Mouse (Mus musculus) frontal cortex, postnatal 36 days (tissue): ENCODE measurements around the gene Foxd4.
"Not testable (repeated sequence)": the region's sequence is repeated elsewhere in the genome, so short reads cannot be mapped to it uniquely, and the experiment has no call there.

Experiments
- DNase-seq, 2 experiments: peaks; one replicate each; pipeline ENCODE4 v3.0.0; 2022; ENCODE audit warnings: low spot score in 2 of 2

The Foxd4 gene

DNA sequence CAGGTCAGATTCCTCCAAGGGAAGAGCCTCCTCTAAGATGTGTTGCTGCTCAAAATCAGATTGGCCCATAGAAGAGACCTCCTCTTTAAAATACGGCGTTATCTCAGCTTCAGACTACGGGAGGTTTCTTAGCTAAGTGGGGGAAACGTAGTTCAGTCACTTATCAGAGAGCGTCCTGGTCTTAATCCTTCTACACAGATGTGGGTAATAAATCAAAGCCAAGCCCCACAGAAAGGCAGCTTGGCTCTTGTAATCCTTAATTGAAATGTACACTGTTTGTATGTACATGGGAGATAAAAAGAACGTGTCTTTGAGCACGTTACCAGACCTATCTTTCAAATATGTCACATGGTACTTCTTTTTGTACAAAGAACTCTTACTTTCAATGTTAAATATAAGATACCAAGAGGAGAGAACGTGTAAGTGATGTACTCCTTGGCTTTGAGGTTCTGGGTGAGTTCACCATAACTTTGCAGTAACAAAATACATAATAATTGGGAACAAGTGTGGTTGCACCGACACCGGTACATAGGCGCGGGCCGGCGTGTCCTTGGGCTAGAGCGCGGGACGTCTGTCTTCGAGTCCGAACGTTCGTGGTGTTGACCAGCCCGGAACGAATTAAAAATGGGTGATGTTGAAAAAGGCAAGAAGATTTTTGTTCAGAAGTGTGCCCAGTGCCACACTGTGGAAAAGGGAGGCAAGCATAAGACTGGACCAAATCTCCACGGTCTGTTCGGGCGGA lies 25.7 kb downstream of the Foxd4 start, which contains the start of gene Gm10053:
Gene Gm10053, plus strand, starts transcription at position 558 of the 742 bp plus-strand sequence.
- not testable (repeated sequence) for DNase-seq

GRCm38 (mm10) chr19:24873873-24874272 lies 27.1 kb downstream of the Foxd4 start:
- no peak for DNase-seq

DNA sequence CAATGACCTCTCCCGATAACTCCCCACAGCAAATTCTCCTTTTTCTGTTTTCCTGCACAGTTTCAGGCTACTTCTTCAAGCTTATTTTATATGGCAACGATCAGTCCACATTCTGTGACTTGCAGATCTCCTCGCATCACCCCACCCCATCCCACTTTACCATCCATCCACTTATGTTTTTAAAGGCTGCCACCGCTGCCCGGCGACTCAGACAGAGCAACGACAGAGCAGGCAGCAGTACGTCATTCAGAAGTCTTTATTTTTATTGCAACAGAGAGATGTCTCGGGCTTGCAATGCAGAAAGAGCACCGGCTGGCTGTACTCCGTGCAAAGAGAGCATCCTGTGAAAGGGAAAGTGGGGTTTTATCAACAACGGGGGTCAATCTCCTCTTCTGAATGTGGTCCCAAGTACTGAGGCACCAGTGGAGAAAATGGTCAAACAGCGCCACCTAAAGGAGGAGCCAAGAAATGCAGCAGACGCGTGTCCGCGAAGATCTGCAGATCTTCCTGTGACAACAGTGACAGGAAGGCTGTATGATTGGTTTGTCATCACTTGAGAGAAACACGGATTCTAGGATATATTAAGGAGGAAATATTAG lies 29.9 kb downstream of the Foxd4 start:
- peak; percentile 82 for DNase-seq

GRCm38 (mm10) chr19:24865436-24865835 lies 35.6 kb downstream of the Foxd4 start:
- DNase-seq, result no peak

DNA sequence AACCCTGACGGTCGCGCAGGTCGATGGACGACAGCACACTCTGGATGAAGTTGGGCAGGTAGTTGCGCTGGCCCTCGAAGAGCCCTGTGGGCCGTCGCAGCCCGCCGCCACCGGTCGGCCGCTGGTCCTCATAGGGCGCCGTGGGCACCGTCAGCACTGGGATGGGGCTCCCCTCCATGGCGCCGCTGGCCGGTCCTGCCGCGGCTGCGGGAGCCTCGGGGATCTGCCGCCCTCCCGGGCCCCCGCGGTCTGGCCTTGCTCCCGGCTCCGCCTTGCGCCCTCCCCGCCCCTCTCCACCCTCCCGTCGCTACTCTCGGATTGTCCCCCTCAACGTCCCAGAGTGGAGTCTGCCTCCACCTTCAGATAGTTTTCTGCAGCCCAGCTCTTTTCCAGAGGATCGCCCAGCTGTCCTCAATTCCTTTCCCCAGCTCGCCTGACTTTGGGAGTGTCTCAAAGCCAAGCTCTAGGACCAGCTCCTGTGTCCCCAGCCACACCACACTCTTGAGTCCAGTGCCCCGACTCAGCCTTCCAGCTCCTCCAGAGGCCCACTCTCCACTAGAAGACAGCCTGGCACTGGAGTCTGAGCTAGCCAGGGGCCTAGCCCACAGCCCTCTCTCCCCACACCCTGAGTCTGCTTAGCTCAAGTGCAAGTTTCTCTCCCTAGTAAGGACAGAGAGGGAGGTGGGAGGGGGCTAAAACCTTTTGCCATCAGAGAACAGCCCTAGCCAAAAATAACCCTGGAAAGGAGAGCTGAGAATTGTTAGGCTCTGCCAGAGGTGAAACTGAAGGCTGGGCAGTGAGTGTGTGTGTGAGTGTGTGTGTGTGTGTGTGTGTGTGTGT lies 39.2 kb downstream of the Foxd4 start, which contains the start of gene Pgm5:
Gene Pgm5, minus strand, starts transcription at position 244 of the 840 bp plus-strand sequence.
- DNase-seq, result no peak

- no peak for DNase-seq
Measured at GRCm38 (mm10) chr19:24861276-24861611, 39.8 kb downstream of the Foxd4 start.

DNA sequence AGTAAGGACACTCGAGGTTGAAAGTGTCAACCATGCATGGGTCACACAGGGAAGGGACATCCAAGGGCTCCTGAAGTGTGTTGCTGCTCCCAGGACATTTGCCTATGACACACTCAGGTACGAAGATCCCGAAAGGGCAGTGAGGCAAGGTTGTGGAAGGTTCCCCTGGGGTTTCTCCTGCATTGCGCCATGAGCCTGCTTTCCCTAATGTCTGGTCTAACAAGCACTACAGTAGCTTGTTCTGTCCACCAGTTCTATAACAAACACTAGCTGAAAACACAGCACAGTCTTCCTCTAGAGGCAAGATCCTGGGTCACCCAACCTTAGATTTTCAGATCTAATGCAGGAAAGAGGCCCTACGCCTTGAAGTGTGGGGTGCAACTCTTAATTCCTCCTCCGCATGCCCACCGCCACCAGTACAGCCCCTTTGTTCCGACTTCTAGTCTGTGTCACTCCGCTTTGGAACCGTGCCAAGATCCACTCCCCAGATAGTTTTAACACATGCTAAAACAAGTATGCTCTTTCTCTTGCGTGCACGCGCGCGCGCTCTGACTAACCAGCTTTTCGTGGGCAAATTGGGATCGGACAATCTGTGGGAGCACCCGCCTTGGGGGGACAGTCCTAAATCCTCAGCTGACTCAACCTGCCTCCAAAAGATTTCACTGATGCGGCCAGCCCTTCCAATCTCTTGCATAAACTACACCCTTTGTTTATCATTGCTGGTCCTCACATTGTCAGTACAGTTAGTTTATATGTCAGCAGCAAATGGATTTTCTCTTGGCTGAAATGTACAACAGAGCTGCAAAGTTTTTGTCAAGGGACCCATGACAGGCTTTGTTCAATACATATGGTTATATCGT lies 49.3 kb downstream of the Foxd4 start:
- no peak for DNase-seq
